8 mouse cellular contexts compared by ENCODE assay signal in the genomic region with DNA sequence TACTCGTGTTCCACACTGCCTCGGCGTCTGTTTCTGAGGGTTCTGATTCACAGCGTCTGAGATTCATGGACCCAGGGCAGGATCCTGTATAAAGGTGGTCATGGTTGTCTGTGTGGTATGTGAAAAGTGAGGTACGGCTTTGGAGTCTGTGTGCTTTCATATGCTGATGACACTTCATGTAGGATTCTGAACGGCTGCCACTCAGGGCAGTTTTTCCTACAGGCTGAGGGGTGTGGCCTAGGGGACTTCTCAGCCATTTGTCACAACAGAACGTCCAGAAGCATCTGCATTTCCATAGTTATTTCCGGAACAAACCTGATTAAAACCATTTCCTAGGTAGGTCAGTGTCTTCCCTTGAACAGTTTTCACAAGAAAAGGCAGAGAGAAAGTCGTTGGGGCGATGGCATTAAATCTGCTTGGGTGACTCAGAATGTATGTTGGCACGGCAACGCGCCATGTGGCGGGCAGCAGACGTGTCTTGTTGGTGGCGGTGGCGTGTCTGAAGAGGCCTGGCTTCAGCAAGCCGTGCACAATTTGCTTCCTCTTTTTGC. TPM values are rescaled to one million over a fixed set of nuclear protein-coding genes. Genes with fewer than 3 reads are reported as not detected.
DNase-seq lines count a peak whose midpoint lies in the region; ATAC-seq lines count a peak whose summit lies in the region.
"Had no signal": no experiment of that assay in that cellular context is flagged by ENCODE, and none has a peak within 500 bp of the region (broad histone marks: within the 10 kb centered on the region; RNA-seq: fewer than 3 reads in every experiment).

No protein-coding gene starts in this region.

- intact Hi-C loops in left cerebral cortex, postnatal 36 days (cut with DNase I) = loop anchor here (5.0 kb wide), 1 partner anchor 50 kb away; no protein-coding TSS in a partner anchor

- peaks cover 29% of the 10 kb centered on the region for H3K4me1 ChIP-seq in forebrain, embryonic 11.5 days (replicated peaks; ENCODE audit: control insufficient read depth, insufficient read depth, low read length)
- peaks cover 64% of the 10 kb centered on the region for H3K4me1 ChIP-seq in hindbrain, embryonic 10.5 days (replicated peaks)
- H3K4me1 ChIP-seq in heart, embryonic 10.5 days = peaks cover 49% of the 10 kb centered on the region

- 32% methylated on average over 18 of the region's 18 CpGs for WGBS in forebrain, embryonic 11.5 days
- WGBS in hindbrain, embryonic 10.5 days = 49% methylated on average over 18 of the region's 18 CpGs
- 79% methylated on average over 18 of the region's 18 CpGs for WGBS in heart, embryonic 10.5 days

- no peaks in the 10 kb centered on the region for H3K36me3 ChIP-seq in forebrain, embryonic 11.5 days (ENCODE audit: control insufficient read depth, insufficient read depth, low read length)
- peaks cover 7% of the 10 kb centered on the region; the same call in 1 of the 2 replicates for H3K36me3 ChIP-seq in hindbrain, embryonic 10.5 days
- peaks cover 4% of the 10 kb centered on the region; the same call in 1 of the 2 replicates for H3K36me3 ChIP-seq in heart, embryonic 10.5 days

- H3K27ac ChIP-seq in forebrain, embryonic 11.5 days (ENCODE audit: low read depth, low read length) = peak overlapping the region; percentile 72
- peak overlapping the region; percentile 76 for H3K27ac ChIP-seq in hindbrain, embryonic 10.5 days
- no peak overlapping the region for H3K27ac ChIP-seq in heart, embryonic 10.5 days

- no peaks in the 10 kb centered on the region for H3K27me3 ChIP-seq in forebrain, embryonic 11.5 days (ENCODE audit: control insufficient read depth, insufficient read depth, low read length)
- H3K27me3 ChIP-seq in hindbrain, embryonic 10.5 days (ENCODE audit: insufficient read depth, poor library complexity, severe bottlenecking) = no peaks in the 10 kb centered on the region
- peaks cover 6% of the 10 kb centered on the region for H3K27me3 ChIP-seq in heart, embryonic 10.5 days (ENCODE audit: insufficient read depth, poor library complexity, severe bottlenecking)

- DNase-seq in forebrain, embryonic 11.5 days (ENCODE audit: low spot score) = peak; percentile 80
- peak; percentile 60 for DNase-seq in hindbrain, embryonic 10.5 days (ENCODE audit: low spot score)
- peak; percentile 77 to 83 for DNase-seq in left cerebral cortex, postnatal 36 days (ENCODE audit: low spot score in 2 of 2)
- DNase-seq in right cerebral cortex, adult 2 months (ENCODE audit: low spot score in 2 of 2) = peak; percentile 82 to 86
- no peak for DNase-seq in lung, postnatal 4 days
- no peak for DNase-seq in kidney, adult 8-10 months
- no peak for DNase-seq in heart, embryonic 10.5 days (ENCODE audit: low spot score)

- H3K4me2 ChIP-seq in forebrain, embryonic 11.5 days (ENCODE audit: low read depth, low read length, severe bottlenecking) = peak overlapping the region; percentile 31

- H3K9me3 ChIP-seq in forebrain, embryonic 11.5 days (ENCODE audit: control insufficient read depth, low read length) = no peaks in the 10 kb centered on the region; the same call in 1 of the 2 replicates
- no peaks in the 10 kb centered on the region for H3K9me3 ChIP-seq in hindbrain, embryonic 10.5 days
- no peaks in the 10 kb centered on the region for H3K9me3 ChIP-seq in heart, embryonic 10.5 days

- ATAC-seq in forebrain, embryonic 11.5 days (replicated peaks; ENCODE audit: low FRiP score) = peak; percentile 73

- H3K9ac ChIP-seq in forebrain, embryonic 11.5 days (ENCODE audit: low read length) = no peak overlapping the region

- no peak overlapping the region for H3K4me3 ChIP-seq in forebrain, embryonic 11.5 days (ENCODE audit: low read depth, low read length)
- H3K4me3 ChIP-seq in hindbrain, embryonic 10.5 days = peak overlapping the region; percentile 5; the same call in 1 of the 2 replicates
- no peak overlapping the region for H3K4me3 ChIP-seq in heart, embryonic 10.5 days
- H3K4me3 ChIP-seq: erythroblast, embryonic 14.5 days had no signal

RNA-seq across cellular contexts. Expression of gene Ackr3, which starts 18.1 kb away (rescaled TPM):
- polyA plus RNA-seq in forebrain, embryonic 11.5 days (2014; fragmentation: Nextera tagmentation; extraction: Ambion mirVana) = 31.2 and 31.9 TPM in 2 replicates
- 19.2 and 22.3 TPM in 2 replicates for polyA plus RNA-seq in hindbrain, embryonic 10.5 days (2016; fragmentation: Nextera tagmentation; extraction: Ambion mirVana)
- 1 to 10 TPM; 6.3 to 7.7 TPM for total RNA-seq in left cerebral cortex, postnatal 36 days (2021)
- polyA plus RNA-seq in heart, embryonic 10.5 days (2016; fragmentation: Nextera tagmentation; extraction: Ambion mirVana) = 24.7 and 25.5 TPM in 2 replicates
- polyA plus RNA-seq: erythroblast, embryonic 14.5 days had no signal

Comparison
In these comparisons a context has a peak if more than half of its experiments do, and no peak if none do; other contexts are left out.
1. DNase-seq: peak in forebrain, embryonic 11.5 days (single experiment), hindbrain, embryonic 10.5 days (single experiment), left cerebral cortex, postnatal 36 days (2 of 2) and right cerebral cortex, adult 2 months (2 of 2); none in lung, postnatal 4 days (0 of 2), kidney, adult 8-10 months (0 of 2) and heart, embryonic 10.5 days (single experiment).